Mouse (Mus musculus): ENCODE results near the gene Crebl2. TPM values are rescaled to one million over a fixed set of nuclear protein-coding genes. Genes with fewer than 3 reads are reported as not detected.

The Crebl2 gene
- polyA plus RNA-seq (2012; rRNA removed) = 8.6 and 9.9 TPM in 2 replicates

GRCm38 (mm10) chr6:134829786-134830700 lies at the start of gene Crebl2:
Gene Crebl2 (plus strand): TSS chr6:134830154.

GRCm38 (mm10) chr6:134792141-134793045 lies 37.6 kb upstream of the Crebl2 start, which contains the start of gene Dusp16:
Gene Dusp16 (minus strand): TSS chr6:134792625.

GRCm38 (mm10) chr6:134898095-134898965 lies 68.4 kb downstream of the Crebl2 start, which contains the start of gene Gpr19:
Gene Gpr19 (minus strand): TSS chr6:134898578.

Other genes with a start within 250 kb of the Crebl2 start
- 1.6 and 2.0 TPM in 2 replicates for gene Mansc1, start 197.7 kb upstream of the Crebl2 start, polyA plus RNA-seq (2012; rRNA removed)
- 3.9 and 4.0 TPM in 2 replicates for gene Borcs5, start 190.6 kb upstream of the Crebl2 start, polyA plus RNA-seq (2012; rRNA removed)
- 6.5 TPM in 2 replicates for gene Dusp16, start 37.5 kb upstream of the Crebl2 start, polyA plus RNA-seq (2012; rRNA removed)
- 3.8 and 3.9 TPM in 2 replicates for gene Gpr19, start 68.4 kb downstream of the Crebl2 start, polyA plus RNA-seq (2012; rRNA removed)
- gene Cdkn1b, start 90.2 kb downstream of the Crebl2 start, polyA plus RNA-seq (2012; rRNA removed) = 13.0 and 15.1 TPM in 2 replicates
- gene Apold1, start 151.6 kb downstream of the Crebl2 start, polyA plus RNA-seq (2012; rRNA removed) = 1.3 and 1.4 TPM in 2 replicates
- gene Ddx47, start 181.5 kb downstream of the Crebl2 start, polyA plus RNA-seq (2012; rRNA removed) = 36.8 and 39.5 TPM in 2 replicates
- gene Gprc5a, start 235.5 kb downstream of the Crebl2 start, polyA plus RNA-seq (2012; rRNA removed) = 0.07 and 0.08 TPM in 2 replicates

Measured in liver, embryonic 18 days (tissue).